Mouse (Mus musculus) heart, embryonic 13.5 days (tissue): ENCODE measurements at regions not wholly inside any gene's neighbourhood (a gene's known extent, or its start where the extent isn't known, plus 50 kb on each side); places are given as distances from the start of the nearest gene placed in this dataset.
"Not testable (repeated sequence)": the region's sequence is repeated elsewhere in the genome, so short reads cannot be mapped to it uniquely, and the experiment has no call there.

Experiments used
- ATAC-seq: fragments of 200-750 bp; cut with Nextera tagmentation; 2 replicates; pipeline ENCODE4 v1.8.0; 2017; ENCODE audit warnings: moderate TSS enrichment; ENCODE audit not compliant: insufficient number of reproducible peaks, low FRiP score, low TSS enrichment; ENCODE audit errors: extremely low read depth
- H3K27ac ChIP-seq: fragments of 300-500 bp; sonication (generic); replicated peaks from 2 replicates; pipeline ENCODE4 v1.5.1; 2015; ENCODE audit warnings: moderate library complexity, mild to moderate bottlenecking, inconsistent platforms
- H3K27me3 ChIP-seq: fragments of 300-500 bp; sonication (generic); replicated peaks from 2 replicates; pipeline ENCODE4 v1.6.1; 2015; ENCODE audit warnings: mild to moderate bottlenecking, inconsistent platforms
- H3K36me3 ChIP-seq: fragments of 300-500 bp; sonication (generic); 2 replicates; pipeline ENCODE4 v1.6.1; 2015; ENCODE audit warnings: mild to moderate bottlenecking, inconsistent platforms
- H3K4me1 ChIP-seq: fragments of 300-500 bp; sonication (generic); 2 replicates; pipeline ENCODE4 v1.6.1; 2015; ENCODE audit warnings: inconsistent platforms
- H3K4me2 ChIP-seq: fragments of 300-500 bp; sonication (generic); 2 replicates; pipeline ENCODE4 v1.6.1; 2015; ENCODE audit warnings: inconsistent platforms, mild to moderate bottlenecking, moderate library complexity
- H3K4me3 ChIP-seq: fragments of 300-500 bp; sonication (generic); 2 replicates; pipeline ENCODE4 v1.5.1; 2015; ENCODE audit warnings: moderate library complexity, mild to moderate bottlenecking, inconsistent platforms
- H3K9ac ChIP-seq: fragments of 300-500 bp; sonication (generic); 2 replicates; pipeline ENCODE4 v1.6.1; 2015; ENCODE audit warnings: inconsistent platforms, mild to moderate bottlenecking, moderate library complexity
- H3K9me3 ChIP-seq: fragments of 300-500 bp; sonication (generic); 2 replicates; pipeline ENCODE4 v1.6.1; 2016; ENCODE audit warnings: inconsistent platforms
- WGBS: fragments of 180-500 bp; shearing (Covaris S2); methylation state at CpG from one replicate; pipeline ENCODE4 v1.1.7; 2015; ENCODE audit warnings: mixed read lengths; 5-methylcytosine and 5-hydroxymethylcytosine counted together

GRCm38 (mm10) chr13:65375273-65375672 lies 96.7 kb downstream of the Zfp369 start:
- H3K27me3 ChIP-seq, H3K36me3 ChIP-seq, H3K27ac ChIP-seq, H3K9ac ChIP-seq, H3K4me1 ChIP-seq, H3K4me3 ChIP-seq, H3K9me3 ChIP-seq, H3K4me2 ChIP-seq, ATAC-seq: not testable (repeated sequence)
- 56% methylated on average over 1 of the region's 2 CpGs for WGBS

GRCm38 (mm10) chr13:65379411-65379810 lies 100.8 kb downstream of the Zfp369 start:
- H3K27ac ChIP-seq, H3K4me1 ChIP-seq, H3K4me3 ChIP-seq, H3K9me3 ChIP-seq, H3K9ac ChIP-seq, H3K27me3 ChIP-seq, ATAC-seq, H3K36me3 ChIP-seq, H3K4me2 ChIP-seq: not testable (repeated sequence)
- WGBS, result 37% methylated on average over 21 of the region's 21 CpGs

DNA sequence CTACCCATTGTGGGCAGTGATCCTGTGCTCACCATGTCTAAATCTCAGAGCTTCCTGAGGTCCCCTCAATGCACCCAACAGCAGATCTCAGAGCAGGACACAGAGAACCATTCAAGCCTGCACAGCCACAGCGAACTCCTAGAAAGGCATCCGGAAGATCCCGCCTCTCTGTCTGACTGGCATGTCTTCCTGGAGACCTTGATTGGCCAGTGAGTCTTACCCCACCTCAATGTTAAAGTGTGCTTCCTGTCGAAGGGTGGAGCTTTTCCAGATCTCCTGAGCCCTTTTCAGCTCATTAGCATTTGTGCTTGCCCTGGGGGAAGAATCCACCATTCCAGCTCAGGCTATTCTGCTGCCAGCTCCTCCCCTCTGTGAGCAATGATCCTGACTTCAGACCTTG lies 97.5 kb upstream of the Gm10139 start:
- not testable (repeated sequence) for H3K36me3 ChIP-seq, H3K9ac ChIP-seq, H3K4me3 ChIP-seq, H3K27ac ChIP-seq, H3K27me3 ChIP-seq, ATAC-seq, H3K4me2 ChIP-seq, H3K4me1 ChIP-seq, H3K9me3 ChIP-seq
- whole genome bisulfite sequencing, result 52% methylated on average over 3 of the region's 4 CpGs

DNA sequence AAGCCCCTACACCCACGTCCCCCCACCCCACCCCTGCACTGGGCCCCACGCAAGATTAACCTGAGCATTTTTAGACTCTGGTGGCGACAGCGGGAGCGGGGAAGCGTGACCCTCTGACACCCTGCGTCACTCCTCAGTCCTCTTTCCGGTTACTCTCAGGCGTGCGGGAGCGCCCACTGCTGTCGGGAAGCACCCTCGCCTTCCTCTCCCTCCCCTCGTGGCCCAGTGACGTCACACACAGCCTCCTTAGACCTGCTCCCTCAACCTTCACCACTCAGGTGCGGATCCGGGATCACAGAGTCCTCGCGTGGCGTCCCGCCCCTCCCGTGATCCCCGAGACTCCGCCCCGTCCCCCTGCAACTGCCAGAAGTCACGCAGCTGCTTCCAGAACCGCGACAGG lies 92.3 kb upstream of the Gm10139 start:
- Histone ChIP-seq H3K4me2 (peak overlapping the region; percentile 64), H3K4me3 (peak overlapping the region; percentile 43)
- not testable (repeated sequence) for H3K4me1 ChIP-seq, H3K36me3 ChIP-seq, H3K27me3 ChIP-seq, H3K9ac ChIP-seq, H3K9me3 ChIP-seq, ATAC-seq, H3K27ac ChIP-seq
- WGBS, result 5% methylated on average over 27 of the region's 28 CpGs
